Mouse (Mus musculus): ENCODE results near the gene Smarcd3.

DNA sequence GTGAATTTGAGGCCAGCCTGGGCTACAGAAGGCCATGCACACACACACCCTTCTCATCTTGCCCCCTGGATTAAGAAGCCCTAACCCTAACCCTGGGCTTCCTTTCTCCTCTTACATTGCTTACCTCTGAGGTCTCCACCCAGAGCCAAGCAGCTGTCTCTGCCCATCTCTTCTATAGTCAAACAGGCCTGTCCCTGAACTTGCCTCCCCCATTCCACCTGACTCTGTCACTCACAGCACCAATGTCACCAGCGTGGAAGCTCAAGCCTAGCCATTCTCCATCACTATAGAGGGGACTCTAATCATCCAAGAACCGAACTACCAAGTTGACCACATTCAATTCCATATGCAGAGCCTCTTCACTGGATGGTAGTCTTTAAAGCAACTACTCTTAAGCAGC lies 24.0 kb downstream of the Smarcd3 start:
- no peak for TF ChIP-seq CTCF (IDR thresholded peaks at IDR 0.05; ENCODE audit: low read depth)
- TF ChIP-seq EP300 (IDR thresholded peaks at IDR 0.05; ENCODE audit: low read depth), result no peak
